Mouse (Mus musculus): ENCODE results near the gene Cpsf6. TPM values are rescaled to one million over a fixed set of nuclear protein-coding genes. Genes with fewer than 3 reads are reported as not detected.

The Cpsf6 gene
- polyA plus RNA-seq, 1 experiment from 2014 or later: 126 TPM

- no peak for ATAC-seq (ENCODE audit: low FRiP score, low read depth)
- WGBS: 89% methylated on average over 7 of the region's 7 CpGs
- no peak overlapping the region for H3K4me3 ChIP-seq
These were observed 56.0 kb downstream of the Cpsf6 start for GRCm38 (mm10) chr10:117323782-117324181.

GRCm38 (mm10) chr10:117322630-117323029, 57.2 kb downstream of the Cpsf6 start:
- no peak overlapping the region for H3K4me3 ChIP-seq
- no peak for ATAC-seq (ENCODE audit: low FRiP score, low read depth)
- no peaks in the 10 kb centered on the region for H3K27me3 ChIP-seq
- H3K9me3 ChIP-seq: no peaks in the 10 kb centered on the region
- no peak overlapping the region for H3K9ac ChIP-seq
- no peak overlapping the region for H3K27ac ChIP-seq (replicated peaks)
- no peaks in the 10 kb centered on the region for H3K36me3 ChIP-seq
- H3K4me2 ChIP-seq: no peak overlapping the region
- 95% methylated on average over 5 of the region's 5 CpGs for WGBS
- no peaks in the 10 kb centered on the region for H3K4me1 ChIP-seq (replicated peaks)

More at GRCm38 (mm10) chr10:117323782-117324181, 56.0 kb downstream of the Cpsf6 start:
- Histone ChIP-seq H3K27me3 (no peaks in the 10 kb centered on the region), H3K4me1 (replicated peaks) (no peaks in the 10 kb centered on the region), H3K36me3 (no peaks in the 10 kb centered on the region), H3K27ac (replicated peaks) (no peak overlapping the region), H3K9ac (no peak overlapping the region), H3K9me3 (no peaks in the 10 kb centered on the region), H3K4me2 (no peak overlapping the region)

- WGBS: 58% methylated on average over 3 of the region's 3 CpGs
- no peak for ATAC-seq (ENCODE audit: low FRiP score, low read depth)
- H3K36me3 ChIP-seq: no peaks in the 10 kb centered on the region
These were observed 59.2 kb downstream of the Cpsf6 start for GRCm38 (mm10) chr10:117320571-117320981.

GRCm38 (mm10) chr10:117316391-117316790, 63.4 kb downstream of the Cpsf6 start:
- Histone ChIP-seq H3K4me1 (replicated peaks) (no peaks in the 10 kb centered on the region), H3K4me3 (no peak overlapping the region), H3K36me3 (no peaks in the 10 kb centered on the region), H3K27me3 (no peaks in the 10 kb centered on the region), H3K27ac (replicated peaks) (no peak overlapping the region), H3K9ac (no peak overlapping the region), H3K9me3 (no peaks in the 10 kb centered on the region), H3K4me2 (no peak overlapping the region)
- ATAC-seq (ENCODE audit: low FRiP score, low read depth): no peak
- 95% methylated on average over 11 of the region's 11 CpGs for WGBS

More at GRCm38 (mm10) chr10:117320571-117320981, 59.2 kb downstream of the Cpsf6 start:
- H3K9ac ChIP-seq: no peak overlapping the region
- H3K4me3 ChIP-seq: no peak overlapping the region
- no peaks in the 10 kb centered on the region for H3K9me3 ChIP-seq
- H3K27me3 ChIP-seq: no peaks in the 10 kb centered on the region
- H3K4me2 ChIP-seq: no peak overlapping the region
- no peaks in the 10 kb centered on the region for H3K4me1 ChIP-seq (replicated peaks)
- H3K27ac ChIP-seq (replicated peaks): no peak overlapping the region

GRCm38 (mm10) chr10:117313133-117313532, 66.7 kb downstream of the Cpsf6 start:
- Histone ChIP-seq H3K27ac (replicated peaks) (no peak overlapping the region), H3K4me3 (no peak overlapping the region), H3K4me1 (replicated peaks) (no peaks in the 10 kb centered on the region), H3K27me3 (no peaks in the 10 kb centered on the region), H3K4me2 (no peak overlapping the region), H3K36me3 (no peaks in the 10 kb centered on the region), H3K9me3 (no peaks in the 10 kb centered on the region), H3K9ac (no peak overlapping the region)
- ATAC-seq (ENCODE audit: low FRiP score, low read depth): no peak
- WGBS: 90% methylated on average over 2 of the region's 2 CpGs

- no peak for ATAC-seq (ENCODE audit: low FRiP score, low read depth)
- Histone ChIP-seq H3K4me1 (replicated peaks) (no peaks in the 10 kb centered on the region), H3K4me2 (no peak overlapping the region), H3K27ac (replicated peaks) (no peak overlapping the region), H3K9ac (no peak overlapping the region), H3K27me3 (no peaks in the 10 kb centered on the region), H3K4me3 (no peak overlapping the region), H3K9me3 (no peaks in the 10 kb centered on the region), H3K36me3 (no peaks in the 10 kb centered on the region)
- 81% methylated on average over 8 of the region's 8 CpGs for WGBS
These were observed 67.6 kb downstream of the Cpsf6 start for GRCm38 (mm10) chr10:117312168-117312567.

- no peak overlapping the region for H3K4me2 ChIP-seq
- no peaks in the 10 kb centered on the region for H3K9me3 ChIP-seq
- H3K4me1 ChIP-seq (replicated peaks): no peaks in the 10 kb centered on the region
- no peak overlapping the region for H3K9ac ChIP-seq
- H3K27ac ChIP-seq (replicated peaks): no peak overlapping the region
- WGBS: 94% methylated on average over 5 of the region's 5 CpGs
- no peak for ATAC-seq (ENCODE audit: low FRiP score, low read depth)
- no peak overlapping the region for H3K4me3 ChIP-seq
- H3K36me3 ChIP-seq: no peaks in the 10 kb centered on the region
- H3K27me3 ChIP-seq: no peaks in the 10 kb centered on the region
These were observed 75.4 kb downstream of the Cpsf6 start for GRCm38 (mm10) chr10:117304371-117304770.

- no peak overlapping the region for H3K9ac ChIP-seq
- H3K27ac ChIP-seq (replicated peaks): no peak overlapping the region
- H3K4me3 ChIP-seq: no peak overlapping the region
- 85% methylated on average over 1 of the region's 1 CpGs for WGBS
- no peaks in the 10 kb centered on the region for H3K9me3 ChIP-seq
- no peak overlapping the region for H3K4me2 ChIP-seq
- ATAC-seq (ENCODE audit: low FRiP score, low read depth): no peak
- no peaks in the 10 kb centered on the region for H3K36me3 ChIP-seq
- H3K27me3 ChIP-seq: no peaks in the 10 kb centered on the region
- H3K4me1 ChIP-seq (replicated peaks): no peaks in the 10 kb centered on the region
These were observed 78.1 kb downstream of the Cpsf6 start for GRCm38 (mm10) chr10:117301688-117302087.

GRCm38 (mm10) chr10:117299901-117300520, 79.8 kb downstream of the Cpsf6 start:
- Histone ChIP-seq H3K36me3 (no peaks in the 10 kb centered on the region), H3K4me3 (no peak overlapping the region), H3K27ac (replicated peaks) (no peak overlapping the region), H3K9me3 (no peaks in the 10 kb centered on the region), H3K9ac (no peak overlapping the region), H3K27me3 (no peaks in the 10 kb centered on the region), H3K4me1 (replicated peaks) (no peaks in the 10 kb centered on the region), H3K4me2 (no peak overlapping the region)
- 81% methylated on average over 5 of the region's 5 CpGs for WGBS
- no peak for ATAC-seq (ENCODE audit: low FRiP score, low read depth)

GRCm38 (mm10) chr10:117299106-117299505, 80.7 kb downstream of the Cpsf6 start:
- Histone ChIP-seq H3K4me3 (no peak overlapping the region), H3K9ac (no peak overlapping the region), H3K4me1 (replicated peaks) (no peaks in the 10 kb centered on the region), H3K27ac (replicated peaks) (no peak overlapping the region), H3K9me3 (no peaks in the 10 kb centered on the region), H3K27me3 (no peaks in the 10 kb centered on the region), H3K36me3 (no peaks in the 10 kb centered on the region), H3K4me2 (no peak overlapping the region)
- WGBS: 96% methylated on average over 4 of the region's 4 CpGs
- ATAC-seq (ENCODE audit: low FRiP score, low read depth): no peak

GRCm38 (mm10) chr10:117298336-117298735, 81.5 kb downstream of the Cpsf6 start:
- no peak overlapping the region for H3K4me2 ChIP-seq
- WGBS: 89% methylated on average over 6 of the region's 6 CpGs
- no peaks in the 10 kb centered on the region for H3K4me1 ChIP-seq (replicated peaks)
- ATAC-seq (ENCODE audit: low FRiP score, low read depth): no peak
- no peaks in the 10 kb centered on the region for H3K36me3 ChIP-seq
- H3K27me3 ChIP-seq: no peaks in the 10 kb centered on the region
- H3K9me3 ChIP-seq: no peaks in the 10 kb centered on the region
- H3K4me3 ChIP-seq: no peak overlapping the region
- H3K27ac ChIP-seq (replicated peaks): no peak overlapping the region
- H3K9ac ChIP-seq: no peak overlapping the region

Measured in hindbrain, embryonic 15.5 days (tissue).